Mouse (Mus musculus) gastrocnemius, postnatal 25 days (tissue): ENCODE data around the gene Ppp2r5c. TPM values are rescaled to one million over a fixed set of nuclear protein-coding genes. Genes with fewer than 3 reads are reported as not detected.

Source experiments
- DNase-seq: peaks from one replicate; pipeline ENCODE4 v3.0.0; 2022
- total RNA-seq, 2 experiments: library from RNA; stranded (reverse); gene quantifications; 1 replicate in 1 of 2; 2 replicates in 1 of 2; pipeline ENCODE4 v1.2.3; 2021

Ppp2r5c gene
- total RNA-seq, 2 experiments from 2014 or later: 64.0 to 65.0 TPM

DNA sequence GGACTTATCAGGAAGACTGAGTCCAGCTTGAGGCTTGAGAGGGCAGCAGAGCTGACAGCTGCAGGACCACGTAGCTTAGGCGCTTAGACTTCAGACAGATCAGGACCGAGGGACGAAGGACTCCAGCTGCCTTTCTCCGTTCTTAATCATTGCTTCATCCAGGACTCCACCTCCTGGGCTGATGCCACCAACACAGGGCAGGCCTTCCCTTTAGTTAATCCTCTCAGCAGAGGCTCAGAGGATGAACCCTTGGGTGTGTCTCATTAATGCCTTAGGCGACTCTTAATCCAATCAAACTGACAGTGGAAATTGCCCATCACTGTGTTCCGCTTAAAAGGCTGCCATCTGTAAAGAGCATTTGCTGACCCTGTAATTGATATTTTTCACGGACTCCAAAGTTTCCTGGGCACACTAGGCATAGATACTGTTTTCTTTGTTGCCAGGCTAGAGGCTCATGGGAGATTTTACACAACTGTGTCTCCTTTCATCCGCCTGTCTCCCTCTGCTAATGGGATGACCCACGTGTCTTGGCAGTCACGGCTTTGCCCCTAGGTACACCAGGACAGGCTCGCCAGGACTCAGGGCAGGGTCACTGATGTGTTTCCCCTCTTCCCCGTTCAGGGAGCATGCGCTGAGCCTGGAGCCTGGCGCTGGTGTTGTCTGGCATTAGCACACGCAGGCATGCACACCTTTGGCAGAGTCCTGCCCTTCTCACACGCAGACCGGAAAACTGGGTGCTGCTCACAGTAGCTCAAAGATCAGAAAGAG is 110.1 kb downstream of the Ppp2r5c start:
- DNase-seq: peak; percentile 36

GRCm38 (mm10) chr12:110558175-110558574 is 111.3 kb downstream of the Ppp2r5c start:
- DNase-seq: no peak

GRCm38 (mm10) chr12:110563383-110563782 is 116.5 kb downstream of the Ppp2r5c start:
- no peak for DNase-seq

DNA sequence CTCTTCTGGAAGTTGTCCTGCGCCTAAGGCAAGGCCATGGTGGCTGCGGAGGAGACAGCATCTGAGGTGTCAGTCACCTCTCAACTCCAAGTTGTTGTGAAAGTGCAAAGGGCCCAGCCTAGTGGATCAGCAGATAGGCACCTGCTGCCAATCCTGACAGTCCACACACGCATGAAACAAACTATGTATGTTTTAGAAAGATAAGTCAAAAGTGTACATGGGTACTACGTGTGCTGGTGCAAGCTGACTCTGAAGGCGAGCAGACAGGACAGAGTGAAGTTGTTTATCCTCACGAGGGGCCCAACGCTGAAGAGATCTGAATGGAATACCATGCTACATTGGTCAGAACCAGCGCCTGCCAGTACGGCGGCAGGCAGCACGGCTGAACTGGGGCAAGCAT is 117.9 kb downstream of the Ppp2r5c start:
- DNase-seq: no peak

GRCm38 (mm10) chr12:110566366-110566765 is 119.4 kb downstream of the Ppp2r5c start:
- no peak for DNase-seq

DNA sequence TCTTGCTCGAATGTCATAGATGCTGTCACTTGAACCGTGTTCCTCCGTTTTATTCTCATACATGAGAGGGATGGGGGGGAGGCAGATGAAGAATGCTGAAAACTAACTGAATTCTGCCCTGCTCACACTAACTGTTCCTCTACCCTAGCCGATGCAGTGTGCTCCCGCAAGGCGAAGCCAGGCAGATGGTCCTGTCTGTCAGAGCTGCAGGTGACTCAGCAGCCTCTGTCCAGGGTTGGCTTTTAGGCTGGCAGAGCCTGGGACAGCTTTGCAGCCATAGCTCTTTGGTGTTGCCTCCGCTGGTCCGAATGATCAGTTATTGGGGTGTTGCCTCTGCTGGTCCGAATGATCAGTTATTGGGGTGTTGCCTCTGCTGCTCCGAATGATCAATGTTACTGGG is 124.1 kb downstream of the Ppp2r5c start:
- no peak for DNase-seq

DNA sequence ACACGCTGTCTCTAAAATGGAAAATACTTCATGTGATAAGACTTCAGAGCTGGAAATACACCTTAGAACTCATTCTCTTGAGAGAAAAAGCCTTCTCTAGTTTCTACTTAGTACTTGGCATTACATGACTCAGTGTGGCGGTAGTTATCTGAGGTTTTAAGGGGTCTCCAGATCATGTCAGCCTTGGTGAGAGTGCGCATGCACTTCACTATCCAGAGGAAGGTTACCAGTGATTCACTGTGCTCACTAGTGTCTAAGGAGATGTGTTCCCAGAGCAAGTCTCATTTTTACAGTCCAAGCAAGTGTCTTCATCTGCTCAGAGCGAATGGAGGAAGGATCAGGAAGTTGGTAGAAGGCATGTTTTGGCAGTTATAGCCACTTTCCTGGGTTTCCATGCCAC is 125.4 kb downstream of the Ppp2r5c start:
- DNase-seq: no peak

GRCm38 (mm10) chr12:110573635-110574034 is 126.7 kb downstream of the Ppp2r5c start:
- no peak for DNase-seq

DNA sequence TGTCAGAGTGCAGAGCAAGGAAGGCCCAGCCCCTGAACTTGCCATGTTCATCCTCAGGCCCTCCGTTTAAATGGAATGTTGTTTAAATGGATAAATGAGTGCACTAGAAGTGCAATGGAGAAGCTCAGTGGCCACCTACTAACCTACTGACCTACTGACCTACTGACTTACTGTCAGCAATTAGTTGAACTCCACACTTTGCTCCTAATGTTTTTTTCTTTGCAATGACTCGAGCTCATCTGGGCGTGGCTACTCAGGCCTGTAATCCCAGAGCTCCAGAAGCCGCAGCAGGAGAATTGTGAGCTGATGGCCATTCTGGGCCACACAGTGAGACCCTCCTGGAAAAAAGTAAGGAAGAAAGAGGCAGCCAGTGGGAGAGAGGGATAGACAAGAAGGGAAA is 129.0 kb downstream of the Ppp2r5c start:
- no peak for DNase-seq

- no peak for DNase-seq
These were observed 131.4 kb downstream of the Ppp2r5c start for GRCm38 (mm10) chr12:110578333-110578732.

DNA sequence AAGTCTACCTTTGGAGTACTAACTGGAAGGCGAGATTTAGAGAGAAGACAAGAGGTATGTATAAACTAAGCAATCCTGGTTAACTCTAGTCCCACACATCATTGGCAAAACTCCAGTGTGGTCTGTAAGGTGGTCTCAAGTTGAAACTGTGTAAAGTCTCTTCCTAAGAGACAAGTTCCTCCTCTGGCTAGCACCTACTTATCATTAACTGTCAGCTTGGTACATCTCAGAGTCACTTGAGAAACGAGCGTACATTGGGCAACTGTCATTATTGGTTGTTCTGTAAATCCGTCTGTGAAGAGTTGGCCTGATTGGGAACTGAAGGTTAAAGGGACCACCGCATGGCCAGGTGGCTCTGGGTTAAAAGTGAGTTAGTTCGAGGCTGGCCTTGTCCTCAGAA is 141.7 kb downstream of the Ppp2r5c start:
- no peak for DNase-seq

DNA sequence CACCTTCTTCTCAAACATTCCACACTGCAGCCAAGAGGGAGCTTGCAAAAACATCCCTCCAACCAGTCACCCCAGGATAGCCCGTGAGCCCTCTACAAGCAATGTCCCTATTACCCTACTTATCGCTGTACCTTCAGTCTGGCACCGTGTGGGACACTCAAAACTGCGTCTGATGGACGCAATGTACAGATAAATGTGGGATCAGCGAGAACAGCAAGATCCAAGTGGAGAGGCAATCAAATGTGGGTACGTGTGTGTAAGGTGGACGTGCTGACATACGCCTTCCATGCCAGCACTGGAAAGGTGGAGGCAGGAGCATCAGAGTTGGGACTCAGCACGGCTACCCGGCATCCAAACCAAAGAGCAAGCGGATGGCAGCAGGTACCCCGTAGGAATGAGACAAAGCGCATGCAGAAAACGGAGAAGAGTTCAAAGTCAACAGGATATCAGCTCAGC is 143.9 kb downstream of the Ppp2r5c start:
- no peak for DNase-seq

DNA sequence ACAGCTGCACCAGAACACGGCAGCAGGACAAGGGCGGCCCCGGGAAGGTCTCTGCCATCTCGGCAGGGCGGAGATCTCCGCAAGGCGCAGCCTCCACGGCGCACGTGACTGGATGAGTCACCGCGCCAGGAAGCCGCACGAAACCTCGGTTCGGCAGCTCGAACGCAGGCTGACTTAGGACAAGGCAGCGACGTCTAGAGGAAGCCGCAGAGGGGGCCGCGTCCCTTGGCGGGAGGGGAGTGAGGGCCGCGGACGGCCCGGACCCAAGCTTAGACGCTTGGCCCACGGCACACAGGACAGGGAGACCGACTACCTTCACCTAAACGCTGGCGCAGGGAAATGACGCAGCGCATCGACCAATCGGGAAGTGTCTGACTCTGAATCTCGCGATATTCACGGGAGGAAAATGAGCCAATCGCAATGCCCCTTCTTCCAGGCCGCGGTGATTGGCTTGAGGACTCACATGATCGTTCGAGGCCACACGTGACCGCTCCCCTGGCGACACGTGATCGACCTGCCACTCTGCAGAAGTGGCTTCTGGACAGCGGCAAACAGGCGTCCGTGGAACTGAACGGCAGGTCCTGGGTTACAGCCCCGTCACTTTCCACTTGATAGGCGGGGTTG is 144.5 kb downstream of the Ppp2r5c start:
- DNase-seq: peak; percentile 98

DNA sequence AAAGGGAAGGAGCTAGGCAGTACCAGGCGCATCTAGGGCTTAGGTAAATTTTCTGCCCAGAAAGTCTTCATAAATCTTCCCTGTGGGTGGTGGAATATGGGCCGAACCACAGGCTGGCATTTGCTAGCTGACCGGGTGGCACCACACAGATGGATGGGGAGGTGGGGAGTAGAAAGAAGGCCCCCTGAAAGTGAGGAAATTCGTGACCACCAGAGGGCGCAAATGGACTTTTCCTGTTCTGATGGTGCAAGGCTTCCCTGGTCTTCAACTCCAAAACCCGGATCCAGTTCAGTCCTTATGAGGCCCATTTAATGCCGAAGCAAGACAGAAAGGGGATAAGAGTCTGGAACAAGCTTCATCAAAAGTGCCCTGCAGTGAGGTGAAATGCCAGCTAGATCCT is 151.6 kb downstream of the Ppp2r5c start:
- peak; percentile 29 for DNase-seq

DNA sequence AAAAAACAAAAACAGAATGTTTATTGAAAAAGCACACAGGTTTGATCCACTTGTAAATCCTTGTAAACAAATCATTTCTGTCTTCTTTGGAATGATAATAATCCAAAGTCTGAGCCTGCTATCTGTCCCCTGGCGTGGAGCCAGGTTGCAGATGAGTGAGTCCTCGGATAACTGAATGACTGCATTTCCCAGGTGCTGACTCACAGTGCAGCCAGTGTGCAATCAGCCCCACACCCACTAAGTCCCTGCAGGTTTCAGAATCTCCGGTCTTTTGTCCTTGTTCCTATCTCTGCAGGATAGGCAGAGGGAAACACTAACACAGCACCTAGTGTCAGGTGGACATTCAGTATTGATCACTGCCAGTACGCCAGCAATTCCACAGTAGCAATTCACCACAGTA is 152.9 kb downstream of the Ppp2r5c start:
- no peak for DNase-seq

- no peak for DNase-seq
These were observed 153.5 kb downstream of the Ppp2r5c start for GRCm38 (mm10) chr12:110600225-110600991.

DNA sequence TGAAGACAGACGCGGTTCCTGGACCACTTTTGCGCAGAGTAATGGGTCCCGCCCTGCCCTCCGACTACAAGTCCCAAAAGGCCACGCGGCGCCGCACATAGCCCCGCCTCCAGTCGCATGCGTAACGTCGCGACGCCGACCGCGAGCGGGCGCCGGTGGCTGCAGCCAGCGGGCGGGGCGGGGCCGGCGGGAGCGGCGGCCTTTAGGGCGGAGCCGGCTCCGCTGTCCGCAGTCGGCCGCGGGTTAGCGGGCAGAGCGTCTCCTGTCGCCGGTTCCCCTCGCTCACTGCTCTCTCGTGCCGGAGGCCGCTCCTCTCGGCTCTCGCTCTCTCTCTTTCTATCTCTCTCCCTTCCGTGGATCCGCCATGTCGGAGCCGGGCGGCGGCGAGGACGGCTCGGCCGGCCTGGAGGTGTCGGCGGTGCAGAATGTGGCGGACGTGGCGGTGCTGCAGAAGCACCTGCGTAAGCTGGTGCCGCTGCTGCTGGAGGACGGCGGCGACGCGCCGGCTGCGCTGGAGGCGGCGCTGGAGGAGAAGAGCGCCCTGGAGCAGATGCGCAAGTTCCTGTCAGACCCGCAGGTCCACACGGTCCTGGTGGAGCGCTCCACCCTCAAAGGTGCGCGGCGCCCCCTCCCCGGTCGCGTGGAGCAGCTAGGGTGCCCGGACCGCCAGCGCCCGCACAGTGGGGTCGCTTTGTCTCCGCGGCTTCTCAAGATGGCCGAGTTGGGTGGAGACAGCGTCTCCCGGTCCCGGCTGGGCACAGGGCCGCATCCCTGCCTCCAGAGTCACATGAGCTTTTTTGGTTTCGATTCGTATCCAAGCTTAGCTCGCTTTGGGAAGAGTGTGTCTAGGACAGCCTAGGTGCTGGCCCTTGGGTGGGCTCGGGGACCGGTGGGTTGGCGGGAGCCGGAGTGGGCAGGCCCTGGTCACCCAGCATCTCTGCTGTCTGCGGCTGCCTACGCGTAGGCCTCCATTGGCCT is 154.6 kb downstream of the Ppp2r5c start, which contains the start of gene Dync1h1:
TSS of gene Dync1h1 (plus strand) at position 212 of the 978 bp plus-strand sequence.
- peak; percentile 91 for DNase-seq

- DNase-seq: no peak
These were observed 159.2 kb downstream of the Ppp2r5c start for GRCm38 (mm10) chr12:110606161-110606560.

GRCm38 (mm10) chr12:110606676-110607075 is 159.8 kb downstream of the Ppp2r5c start:
- DNase-seq: no peak

DNA sequence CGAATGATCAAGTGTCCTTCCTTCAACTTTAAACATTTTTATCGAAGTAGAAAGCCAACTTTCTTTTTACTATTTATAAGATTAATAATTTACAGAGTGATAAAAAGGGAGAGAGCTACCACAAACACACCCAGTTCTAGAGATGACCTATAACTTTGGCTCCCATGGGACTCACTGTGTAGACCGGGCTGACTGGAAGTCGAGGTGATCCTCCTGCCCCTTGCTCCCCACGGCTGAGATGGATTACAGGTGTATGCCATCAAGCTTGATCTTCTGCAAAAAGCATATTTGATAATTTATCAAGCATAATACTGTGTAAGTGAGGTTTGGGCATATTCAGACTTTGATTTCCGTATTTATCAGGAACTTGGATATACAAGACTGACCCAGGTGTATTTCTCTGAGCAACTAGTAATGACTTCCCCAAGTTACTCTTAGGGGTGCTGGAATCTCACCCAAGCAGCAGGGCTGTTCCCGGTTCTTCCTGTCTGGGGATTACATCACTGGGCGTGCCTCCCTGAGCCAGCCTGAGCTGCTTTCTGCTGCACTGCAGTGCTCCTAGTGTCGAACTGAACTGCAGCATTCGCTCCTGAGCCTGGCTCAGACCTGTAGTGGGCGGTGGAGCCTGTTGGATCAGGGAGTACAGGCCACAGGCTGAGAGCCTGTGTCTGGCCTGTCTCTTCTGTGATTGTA is 161.7 kb downstream of the Ppp2r5c start:
- DNase-seq: peak; percentile 78

DNA sequence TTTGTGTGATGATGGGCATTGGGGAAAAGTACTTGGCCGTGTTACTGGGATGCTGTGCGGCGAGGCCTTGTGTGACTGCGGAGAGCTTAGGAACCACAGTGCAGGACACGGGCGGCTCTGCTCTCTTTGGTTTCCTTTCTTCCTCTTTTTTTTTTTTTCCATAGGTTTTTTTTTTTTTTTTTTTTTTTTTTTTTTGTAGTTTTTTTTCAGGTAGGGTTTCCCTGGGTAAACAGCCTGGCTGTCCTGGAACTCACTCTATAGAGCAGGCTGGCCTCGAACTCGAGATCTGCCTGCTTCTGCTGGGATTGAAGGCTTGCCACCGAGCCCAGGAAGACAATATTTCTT is 162.2 kb downstream of the Ppp2r5c start:
- no peak for DNase-seq
